Mouse (Mus musculus) stomach, adult 2 months (tissue): ENCODE data around the gene Mydgf. TPM values are rescaled to one million over a fixed set of nuclear protein-coding genes. Genes with fewer than 3 reads are reported as not detected.

Experiments
- polyA plus RNA-seq: library from polyadenylated mRNA; depleted of rRNA; stranded (reverse); fragments of >200 nt; gene quantifications from 2 replicates; pipeline ENCODE4 v1.2.3, GENCODE M21; 2012; rRNA removed

Gene Mydgf
- polyA plus RNA-seq = 58.8 and 74.9 TPM in 2 replicates

DNA sequence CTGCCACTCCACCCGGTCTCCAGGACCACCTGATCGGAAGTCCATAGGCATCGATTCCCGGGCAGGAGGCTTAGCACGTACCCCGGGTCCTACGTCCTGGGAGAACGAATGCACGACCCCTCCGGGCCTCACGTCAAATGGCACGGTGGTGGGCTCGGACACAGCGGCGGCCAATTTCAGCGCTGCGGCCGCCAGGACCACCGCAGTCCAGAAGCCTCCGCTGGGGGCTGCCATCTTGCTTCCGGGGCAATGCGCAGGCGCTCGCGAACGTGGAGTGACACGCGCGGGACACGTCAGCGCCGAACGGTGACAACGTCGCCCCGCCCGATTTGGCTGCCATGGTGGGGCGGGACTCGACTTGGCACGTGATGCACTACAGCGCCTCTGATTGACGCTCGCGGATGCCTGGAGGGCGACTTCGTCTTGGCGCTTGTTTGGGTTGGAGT lies at the start of gene Mydgf:
Gene Mydgf, minus strand, starts transcription at position 263 of the 446 bp plus-strand sequence.

DNA sequence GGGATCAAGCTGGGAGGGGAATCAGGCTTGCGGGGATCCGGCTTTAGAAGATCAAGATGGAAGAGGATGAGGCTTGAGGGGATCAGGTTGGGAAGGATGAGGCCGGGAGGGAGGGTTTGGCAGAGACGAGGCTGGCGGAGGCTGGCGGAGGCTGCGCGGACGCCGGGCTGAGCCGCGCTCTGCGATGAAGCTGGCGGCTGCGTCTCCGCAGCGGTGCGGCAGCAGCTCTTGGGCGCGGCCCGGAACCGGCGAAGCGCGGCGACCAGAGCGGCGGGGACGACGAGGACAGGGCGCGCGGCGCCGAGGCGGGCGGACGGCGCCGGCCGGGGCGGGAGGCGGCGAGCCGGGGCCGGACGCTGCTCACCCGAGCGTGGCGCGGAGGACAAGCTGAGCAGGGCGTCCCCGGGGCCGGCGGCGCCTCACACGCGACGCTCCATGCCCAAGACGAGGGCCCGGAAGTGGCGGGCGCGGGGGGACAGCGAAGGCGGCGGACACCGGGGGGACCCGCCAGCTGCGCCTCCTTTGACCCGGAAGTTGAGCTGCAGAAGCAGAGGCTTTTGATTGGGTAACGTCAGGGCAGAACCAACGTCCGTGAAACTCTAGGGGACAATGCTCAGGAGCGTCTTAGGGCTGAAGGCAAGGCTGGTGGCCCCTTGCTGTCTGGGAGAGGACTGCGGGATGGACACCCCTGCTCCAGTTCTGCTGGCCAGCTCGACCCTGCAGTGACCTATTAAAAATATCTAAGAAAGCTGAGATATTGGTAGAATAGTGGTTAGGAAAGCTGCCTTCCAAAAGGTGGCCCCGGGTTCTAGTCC lies 34.9 kb upstream of the Mydgf start, which contains the start of gene Dpp9:
Gene Dpp9, minus strand, starts transcription at position 529 of the 815 bp plus-strand sequence.

GRCm38 (mm10) chr17:56162231-56162774 lies 21.4 kb downstream of the Mydgf start, which contains the start of gene Tnfaip8l1:
TSS of gene Tnfaip8l1 (plus strand) at chr17:56162477.

GRCm38 (mm10) chr17:56139858-56140595 lies 43.7 kb downstream of the Mydgf start, which contains the start of gene Sema6b:
TSS of gene Sema6b (minus strand) at chr17:56140343.

Other genes starting within 250 kb of the Mydgf start
- gene Zfp119b, start 234.4 kb downstream of the Mydgf start, polyA plus RNA-seq = not detected in 2 replicates
- 1.7 and 3.1 TPM in 2 replicates for gene Ebi3, start 231.3 kb downstream of the Mydgf start, polyA plus RNA-seq
- gene Yju2, start 224.8 kb downstream of the Mydgf start, polyA plus RNA-seq = 2.5 and 2.8 TPM in 2 replicates
- gene Shd, start 213.5 kb downstream of the Mydgf start, polyA plus RNA-seq = 1.0 and 2.0 TPM in 2 replicates
- 0.23 and 0.35 TPM in 2 replicates for gene Fsd1, start 197.4 kb downstream of the Mydgf start, polyA plus RNA-seq
- gene Stap2, start 178.3 kb downstream of the Mydgf start, polyA plus RNA-seq = 35.8 and 36.1 TPM in 2 replicates
- 68.7 and 91.5 TPM in 2 replicates for gene Mpnd, start 178.2 kb downstream of the Mydgf start, polyA plus RNA-seq
- 56.0 and 61.6 TPM in 2 replicates for gene Sh3gl1, start 147.3 kb downstream of the Mydgf start, polyA plus RNA-seq
- gene Chaf1a, start 143.5 kb downstream of the Mydgf start, polyA plus RNA-seq = 1.4 and 2.1 TPM in 2 replicates
- 25.8 and 28.1 TPM in 2 replicates for gene Ubxn6, start 108.9 kb downstream of the Mydgf start, polyA plus RNA-seq
- gene Hdgfl2, start 104.3 kb downstream of the Mydgf start, polyA plus RNA-seq = 22.5 and 23.4 TPM in 2 replicates
- 10.9 and 12.4 TPM in 2 replicates for gene Plin4, start 74.1 kb downstream of the Mydgf start, polyA plus RNA-seq
- 0.91 and 1.1 TPM in 2 replicates for gene Plin5, start 66.3 kb downstream of the Mydgf start, polyA plus RNA-seq
- 20.4 and 44.5 TPM in 2 replicates for gene Lrg1, start 61.9 kb downstream of the Mydgf start, polyA plus RNA-seq
- 4.3 and 10.0 TPM in 2 replicates for gene Sema6b, start 43.6 kb downstream of the Mydgf start, polyA plus RNA-seq
- gene Tnfaip8l1, start 21.4 kb downstream of the Mydgf start, polyA plus RNA-seq = 1.9 and 2.3 TPM in 2 replicates
- 23.2 and 24.5 TPM in 2 replicates for gene Dpp9, start 35.0 kb upstream of the Mydgf start, polyA plus RNA-seq
- 14.9 and 19.2 TPM in 2 replicates for gene Fem1a, start 72.9 kb upstream of the Mydgf start, polyA plus RNA-seq
- gene Ticam1, start 92.9 kb upstream of the Mydgf start, polyA plus RNA-seq = 23.4 and 24.4 TPM in 2 replicates
- 29.0 and 30.0 TPM in 2 replicates for gene Plin3, start 109.0 kb upstream of the Mydgf start, polyA plus RNA-seq
- not detected in 2 replicates for gene Arrdc5, start 116.4 kb upstream of the Mydgf start, polyA plus RNA-seq
- gene Uhrf1, start 119.4 kb upstream of the Mydgf start, polyA plus RNA-seq = 4.9 and 5.6 TPM in 2 replicates
- gene Kdm4b, start 142.1 kb upstream of the Mydgf start, polyA plus RNA-seq = 15.1 and 18.6 TPM in 2 replicates